Mouse (Mus musculus) embryonic fibroblast, embryonic 13.5 days (primary cell): ENCODE results near the gene Pithd1. TPM values are rescaled to one million over a fixed set of nuclear protein-coding genes. Genes with fewer than 3 reads are reported as not detected.
"Not testable (repeated sequence)": the region's sequence is repeated elsewhere in the genome, so short reads cannot be mapped to it uniquely, and the experiment has no call there.

Experiments used
- H3K27ac ChIP-seq: 2 replicates; pipeline ENCODE4 v1.5.1; 2012; ENCODE audit warnings: low read length, control low read depth, inconsistent platforms; ENCODE audit not compliant: insufficient read depth
- H3K4me1 ChIP-seq: 2 replicates; pipeline ENCODE4 v1.6.1; 2011; ENCODE audit warnings: low read length; ENCODE audit not compliant: control insufficient read depth, insufficient read depth
- H3K4me3 ChIP-seq: 2 replicates; pipeline ENCODE4 v1.5.1; 2011; ENCODE audit warnings: mild to moderate bottlenecking, control low read depth, low read length; ENCODE audit not compliant: insufficient read depth
- CTCF ChIP-seq: IDR thresholded peaks from 2 replicates; pipeline ENCODE4 v1.5.1; 2011; ENCODE audit warnings: mild to moderate bottlenecking, control low read depth, low read length, moderate library complexity, borderline replicate concordance; ENCODE audit not compliant: insufficient read depth
- POLR2A ChIP-seq: IDR thresholded peaks from 2 replicates; pipeline ENCODE4 v1.6.1; 2011; ENCODE audit warnings: low read depth, mild to moderate bottlenecking, control low read depth, low read length, moderate library complexity
- polyA plus RNA-seq: library from polyadenylated mRNA; stranded (reverse); fragments of >200 nt; gene quantifications from 2 replicates; pipeline ENCODE4 v1.2.4, GENCODE M21; 2011; ENCODE audit warnings: low read depth; ENCODE audit not compliant: missing spikeins, insufficient read length

Pithd1 gene
- polyA plus RNA-seq, 1 experiment, result 22.1 TPM

DNA sequence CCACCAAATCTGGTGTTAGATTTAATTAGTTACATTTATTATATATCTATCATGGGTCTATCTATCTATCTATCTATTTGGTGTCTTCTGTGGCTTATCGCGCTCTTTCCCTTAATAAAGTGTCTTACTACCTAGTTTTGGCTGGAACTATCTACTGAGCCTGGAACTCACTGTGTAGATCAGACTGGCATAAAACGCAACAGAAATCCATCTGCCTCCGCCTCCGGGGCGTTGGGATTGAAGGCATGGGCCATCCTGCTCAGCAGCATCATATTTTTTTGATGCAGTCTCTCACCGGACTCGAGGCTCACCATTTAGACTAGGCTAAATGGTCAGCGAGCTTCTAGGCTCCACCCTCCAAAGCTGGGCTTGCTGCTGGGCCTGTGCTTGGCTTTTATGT, 650 bp upstream of the Pithd1 start:
- Histone ChIP-seq H3K4me3 (no peak overlapping the region), H3K27ac (0 out of 2 replicates have a peak overlapping the region, but pooled peaks have one; percentile 28), H3K4me1 (peaks cover 4% of the 10 kb centered on the region)
- TF ChIP-seq CTCF, result no peak
- no peak for TF ChIP-seq POLR2A

DNA sequence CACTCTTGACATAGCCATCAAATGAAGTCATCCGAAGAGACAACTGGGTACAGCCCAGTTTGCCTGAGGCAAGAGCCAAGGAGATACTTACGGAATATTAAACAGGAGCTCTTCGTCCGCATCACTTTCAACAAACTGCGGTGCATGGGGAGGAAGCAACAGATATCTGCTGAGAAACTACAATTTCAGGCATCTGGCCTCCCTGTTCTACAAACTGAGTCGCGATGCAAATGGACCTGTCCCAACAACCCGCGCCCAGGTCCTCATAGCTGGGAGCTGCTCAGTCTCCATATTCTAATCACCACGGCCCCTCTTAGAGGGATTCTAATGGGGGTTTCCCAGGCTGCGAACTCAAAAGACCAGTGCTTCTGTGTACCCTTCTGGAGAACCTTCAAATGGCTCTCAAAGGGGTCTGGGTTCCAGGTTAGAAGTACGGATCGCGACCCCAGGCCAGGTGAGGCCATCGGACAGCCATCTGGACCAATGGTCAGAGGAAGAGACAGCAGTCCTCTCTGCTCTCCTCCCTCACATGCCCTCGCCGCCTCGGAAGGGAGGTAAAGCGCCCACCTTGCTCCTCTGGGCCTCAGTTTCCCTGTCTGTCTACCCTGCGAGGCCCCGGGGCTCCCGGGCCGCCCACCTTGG, 642 bp downstream of the Pithd1 start:
- Histone ChIP-seq H3K4me1 (peaks cover 4% of the 10 kb centered on the region), H3K27ac (no peak overlapping the region), H3K4me3 (peak overlapping the region; percentile 76)
- TF ChIP-seq CTCF, result no peak
- no peak for TF ChIP-seq POLR2A

DNA sequence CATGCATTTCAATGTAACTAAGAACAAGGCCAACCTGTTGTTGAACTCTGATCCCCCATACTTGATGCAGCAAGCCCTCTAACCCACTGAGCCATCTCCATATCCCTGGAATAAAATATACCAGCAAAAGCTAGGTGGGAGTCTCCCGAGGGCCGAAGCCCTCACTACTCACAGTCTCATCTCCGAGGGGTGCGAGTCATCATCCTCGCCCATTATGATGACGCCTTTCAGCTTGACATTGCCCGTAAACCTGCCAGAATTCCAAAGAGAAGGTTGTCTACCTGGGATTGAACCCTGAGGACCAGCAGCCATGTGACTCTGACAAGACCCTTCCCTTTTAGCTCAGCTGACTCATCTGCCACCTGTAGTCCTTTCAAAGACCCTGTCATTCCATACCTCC, 1.3 kb downstream of the Pithd1 start:
- Histone ChIP-seq H3K4me3 (peak overlapping the region; percentile 76), H3K27ac (no peak overlapping the region), H3K4me1 (peaks cover 4% of the 10 kb centered on the region)
- no peak for TF ChIP-seq POLR2A

GRCm38 (mm10) chr4:135985193-135985592, 1.9 kb downstream of the Pithd1 start:
- Histone ChIP-seq H3K4me3 (no peak overlapping the region), H3K4me1 (peaks cover 4% of the 10 kb centered on the region), H3K27ac (no peak overlapping the region)
- TF ChIP-seq POLR2A (no peak), CTCF (no peak)

- Histone ChIP-seq H3K4me3 (no peak overlapping the region), H3K27ac (no peak overlapping the region), H3K4me1 (peaks cover 4% of the 10 kb centered on the region)
- TF ChIP-seq POLR2A (no peak), CTCF (no peak)
Observed at GRCm38 (mm10) chr4:135984556-135984955, 2.5 kb downstream of the Pithd1 start.

DNA sequence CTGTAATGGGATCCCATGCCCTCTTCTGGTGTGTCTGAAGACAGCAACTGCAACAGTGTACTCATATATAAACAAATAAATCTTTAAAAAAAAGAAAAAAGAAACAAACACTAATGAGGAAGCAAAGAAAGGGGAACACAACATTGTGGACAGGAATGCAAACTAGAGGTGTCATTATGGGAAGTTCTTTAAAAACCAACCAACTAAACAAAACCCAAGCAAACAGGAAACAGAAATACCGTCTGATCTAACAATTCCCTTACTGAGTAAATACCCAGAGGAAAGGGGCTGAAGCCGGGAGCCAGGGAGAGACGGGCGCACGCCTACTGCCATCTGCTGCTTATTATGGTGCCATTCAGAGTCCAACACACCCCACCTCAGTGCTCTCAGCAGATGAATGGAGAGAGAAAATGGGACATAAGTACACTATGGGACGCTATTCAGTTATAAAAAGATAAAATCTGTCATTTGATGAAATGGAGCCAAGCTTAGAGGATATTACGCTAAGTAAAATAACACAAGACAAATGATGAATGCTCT, 5.5 kb downstream of the Pithd1 start:
- TF ChIP-seq POLR2A (no peak), CTCF (no peak)
- no peak overlapping the region for H3K27ac ChIP-seq
- no peak overlapping the region for H3K4me3 ChIP-seq

GRCm38 (mm10) chr4:135980223-135980622, 6.8 kb downstream of the Pithd1 start:
- H3K27ac ChIP-seq, H3K4me3 ChIP-seq, H3K4me1 ChIP-seq: not testable (repeated sequence)

More for the DNA sequence above, 5.5 kb downstream of the Pithd1 start:
- H3K4me1 ChIP-seq, result peaks cover 4% of the 10 kb centered on the region

DNA sequence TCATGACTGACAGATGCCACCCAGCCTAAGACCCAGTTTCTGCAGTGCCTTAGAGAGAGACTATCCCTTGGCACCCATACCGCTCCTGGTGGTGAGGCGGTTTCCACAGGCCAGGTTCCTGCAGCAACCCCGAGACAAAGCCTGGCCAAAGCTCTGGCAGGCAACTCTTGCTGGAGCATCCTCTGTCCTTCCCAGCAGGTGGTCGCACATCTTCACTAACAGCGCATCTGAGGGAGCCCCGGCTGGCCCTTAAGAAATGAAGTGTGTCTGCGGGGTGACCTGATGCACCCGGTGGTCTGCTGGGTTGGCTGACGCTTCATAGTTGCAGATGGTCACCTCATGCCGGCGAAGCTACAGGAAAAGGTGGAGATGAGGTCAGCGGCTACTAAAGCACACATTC, 10.9 kb downstream of the Pithd1 start:
- no peak overlapping the region for H3K4me3 ChIP-seq
- H3K4me1 ChIP-seq, result peaks cover 3% of the 10 kb centered on the region; the same call in 1 of the 2 replicates
- no peak overlapping the region for H3K27ac ChIP-seq
- TF ChIP-seq POLR2A (no peak), CTCF (no peak)

DNA sequence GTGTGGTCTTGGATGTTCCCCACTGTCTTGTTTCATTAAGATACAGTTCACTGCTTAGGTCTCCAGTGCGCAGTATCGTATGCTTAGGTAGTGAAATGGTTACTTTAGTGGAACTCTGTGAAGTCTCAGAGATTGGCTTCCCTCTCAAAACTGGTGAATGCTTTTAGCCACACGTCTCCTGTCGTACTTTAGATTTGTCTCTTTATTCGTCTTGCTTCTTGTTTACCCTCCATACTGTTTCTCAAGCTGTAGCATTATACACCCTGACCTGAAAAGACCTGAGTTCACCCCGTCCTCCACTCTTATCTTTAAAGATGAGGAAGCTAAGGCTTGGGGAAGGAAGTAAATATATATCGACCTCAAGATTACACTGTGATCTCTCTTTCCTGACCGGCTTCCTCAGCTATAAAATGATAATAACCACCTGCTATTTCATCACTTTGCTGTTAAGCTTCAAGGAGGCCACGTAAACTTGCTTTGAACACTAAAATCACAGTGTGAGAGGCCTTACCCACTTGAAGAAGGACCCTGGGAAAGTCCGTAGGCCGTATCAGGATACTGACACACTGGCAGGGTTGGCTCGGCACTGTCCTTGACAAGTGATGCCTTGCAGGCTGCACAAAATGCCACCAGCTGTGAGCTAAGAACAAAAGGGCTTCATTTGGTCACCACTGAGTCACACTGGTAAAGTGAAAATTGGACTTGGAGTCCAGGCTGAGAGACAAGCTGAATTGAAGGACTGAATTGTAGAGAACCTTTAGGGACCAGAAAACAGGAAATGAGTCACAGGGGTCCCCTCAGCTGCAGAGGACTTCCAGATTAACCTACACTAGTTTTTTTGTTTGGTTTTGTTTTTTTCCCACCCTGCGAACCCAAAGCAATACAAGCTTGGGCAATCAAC, 13.9 kb downstream of the Pithd1 start:
- Histone ChIP-seq H3K27ac (no peak overlapping the region), H3K4me3 (peak overlapping the region; percentile 93), H3K4me1 (peaks cover 3% of the 10 kb centered on the region; the same call in 1 of the 2 replicates)
- TF ChIP-seq CTCF (no peak), POLR2A (no peak)

DNA sequence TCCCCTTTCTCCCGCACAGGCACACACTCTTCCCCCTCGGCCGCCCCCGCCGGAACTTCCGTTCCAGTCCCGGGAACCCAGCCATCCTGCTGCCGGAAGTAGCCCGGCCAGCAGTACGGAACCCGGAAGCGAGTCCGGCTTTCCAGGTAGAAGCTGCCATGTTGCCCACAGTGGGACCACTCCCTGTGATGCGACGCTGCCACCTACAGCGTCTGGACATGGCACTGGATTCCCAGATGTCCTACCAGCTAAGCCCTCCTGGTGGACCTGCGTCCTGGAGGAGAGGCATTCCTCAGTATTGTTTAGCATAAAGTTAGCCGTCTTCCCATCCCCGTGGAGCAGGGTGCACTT, 14.5 kb downstream of the Pithd1 start, which contains the start of gene Lypla2:
Gene Lypla2 (minus strand): TSS at position 71 of the 351 bp plus-strand sequence.
- Histone ChIP-seq H3K27ac (no peak within 1 kb of the TSS), H3K4me1 (peaks cover 3% of the 10 kb centered on the region; the same call in 1 of the 2 replicates)
- TF ChIP-seq POLR2A (peak; percentile 82; the same call in 1 of the 2 replicates), CTCF (no peak)

More for the DNA sequence above, 14.5 kb downstream of the Pithd1 start, which contains the start of gene Lypla2:
- H3K4me3 ChIP-seq, result peak within 1 kb of the TSS; percentile 93
